Mouse (Mus musculus) kidney, adult 11 months (tissue): ENCODE results near the gene Mcemp1.

Experiments
- DNase-seq: peaks from one replicate; pipeline ENCODE4 v3.0.0; 2022

Mcemp1 gene

GRCm38 (mm10) chr8:3674671-3675070 lies 9.1 kb downstream of the Mcemp1 start:
- no peak for DNase-seq

- DNase-seq = peak; percentile 92
Measured at GRCm38 (mm10) chr8:3676131-3676992, 10.8 kb downstream of the Mcemp1 start, which contains the start of gene Trappc5. Gene Trappc5, plus strand, starts transcription at chr8:3676299.

DNA sequence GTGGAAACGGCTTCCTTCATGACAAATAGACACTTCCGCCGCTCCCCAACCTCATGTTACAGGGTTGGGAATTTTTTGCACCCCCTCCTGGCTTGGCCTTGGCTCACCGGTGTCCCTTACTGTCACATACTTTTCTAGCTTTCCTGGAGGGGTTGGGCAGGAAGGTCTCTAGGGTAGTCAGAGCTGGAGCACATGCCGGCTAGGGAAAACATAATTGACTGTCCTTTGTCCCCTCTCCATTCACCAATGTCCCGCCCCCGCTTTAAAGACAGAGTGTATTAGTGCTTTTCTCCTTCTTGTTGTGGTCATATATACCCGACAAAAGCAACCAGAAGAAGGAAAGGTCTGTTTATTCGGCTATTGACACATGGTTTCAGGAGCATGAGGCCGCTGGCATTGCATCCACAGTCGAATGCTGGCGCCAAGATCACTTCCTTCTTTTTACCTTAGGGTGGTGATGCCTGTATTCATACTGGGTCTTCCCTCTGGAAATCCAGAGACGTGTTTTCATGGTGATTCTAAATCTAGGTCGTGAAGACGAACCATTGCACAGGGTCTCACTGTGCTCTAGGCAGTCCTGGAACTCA lies 11.5 kb downstream of the Mcemp1 start:
- no peak for DNase-seq

DNA sequence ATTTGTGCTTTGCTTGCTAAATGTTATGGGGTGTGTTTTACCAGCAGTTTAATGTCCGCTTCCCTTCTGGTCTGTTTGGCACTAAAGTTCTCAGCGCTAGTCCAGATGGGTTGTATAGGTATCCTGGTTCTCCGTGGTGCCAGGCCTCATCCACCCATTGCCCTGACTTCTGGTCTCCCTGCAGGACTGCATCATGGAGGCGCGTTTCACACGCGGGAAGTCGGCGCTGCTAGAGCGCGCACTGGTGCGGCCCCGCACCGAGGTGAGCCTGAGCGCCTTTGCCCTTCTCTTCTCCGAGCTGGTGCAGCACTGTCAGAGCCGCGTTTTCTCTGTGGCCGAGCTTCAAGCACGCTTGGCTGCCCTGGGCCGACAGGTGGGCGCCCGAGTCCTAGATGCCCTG lies 13.3 kb downstream of the Mcemp1 start:
- no peak for DNase-seq

GRCm38 (mm10) chr8:3679236-3679635 lies 13.7 kb downstream of the Mcemp1 start:
- no peak for DNase-seq

DNA sequence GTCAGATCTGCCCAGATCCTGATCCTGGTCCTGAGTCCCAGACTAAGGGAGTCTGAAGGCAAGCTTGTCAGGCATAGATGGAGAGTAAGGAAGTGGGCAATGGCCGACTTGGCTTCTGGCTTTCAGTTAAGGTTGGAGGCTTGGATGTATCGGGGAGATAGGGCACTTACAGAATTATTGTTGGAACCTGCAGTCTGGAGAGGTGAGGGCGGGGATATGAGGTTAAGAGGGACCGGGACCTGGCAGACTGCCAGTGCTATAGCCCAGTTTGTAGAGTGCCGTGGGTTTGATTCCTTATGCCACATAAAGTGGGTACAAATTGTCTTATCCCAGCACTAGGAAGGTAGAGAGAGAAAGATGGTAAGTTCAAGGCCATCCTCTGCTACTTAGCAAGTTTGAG lies 14.1 kb downstream of the Mcemp1 start:
- no peak for DNase-seq

DNA sequence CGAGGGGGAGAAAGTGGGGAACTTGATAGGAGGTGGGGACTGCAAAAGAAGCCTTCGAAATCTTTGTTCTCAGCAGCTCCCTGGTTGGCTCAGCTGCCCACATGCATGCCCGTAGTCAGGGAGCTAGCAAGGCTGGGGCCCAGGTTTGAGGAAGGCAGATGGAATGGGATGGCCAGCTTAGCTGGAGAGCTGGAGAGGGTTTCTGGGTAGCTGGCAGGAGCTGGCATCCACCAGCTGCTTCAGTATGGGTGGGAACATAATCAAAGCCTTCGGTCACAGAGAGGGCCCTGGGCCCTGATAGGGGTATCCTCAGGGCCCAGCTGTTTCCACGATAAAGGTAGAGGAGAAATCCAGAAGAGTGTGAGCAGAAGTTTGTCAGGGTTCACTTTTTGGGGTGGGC lies 16.9 kb downstream of the Mcemp1 start:
- no peak for DNase-seq

DNA sequence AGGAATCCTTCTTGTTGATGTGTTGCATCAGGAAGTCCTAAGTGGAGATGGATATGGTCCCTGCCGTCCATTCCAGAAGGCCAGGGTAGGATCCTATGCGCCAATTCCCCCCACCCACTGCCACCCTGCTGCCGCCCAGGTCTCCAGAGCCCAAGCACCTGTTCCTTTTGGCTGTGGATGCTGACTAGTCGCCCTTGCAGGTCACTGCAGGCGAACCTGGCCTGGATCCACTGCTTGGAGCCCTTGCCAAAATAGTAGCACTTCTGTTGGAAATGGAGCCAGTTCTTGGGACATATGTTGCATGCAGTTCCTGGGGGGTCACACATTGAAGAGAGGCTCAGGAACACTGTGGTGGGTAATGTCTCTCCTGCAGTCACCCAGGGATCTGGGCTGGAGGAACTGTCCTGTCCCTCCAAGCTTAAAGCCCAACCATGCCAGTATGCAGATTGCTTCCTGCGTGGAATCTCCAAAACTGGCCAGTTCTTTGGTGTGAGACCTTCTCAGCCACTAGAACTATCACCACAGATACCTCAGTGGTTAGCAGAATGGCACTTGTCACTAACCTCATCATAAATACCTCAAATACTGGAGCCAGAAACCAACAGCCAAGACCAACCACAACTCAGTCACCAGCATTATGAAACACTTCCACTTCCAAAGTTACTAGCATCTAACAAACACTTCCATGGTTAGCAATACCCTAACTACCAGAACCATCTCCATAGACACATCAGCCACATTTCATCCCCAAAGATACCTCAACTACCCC lies 18.0 kb downstream of the Mcemp1 start:
- DNase-seq = no peak

DNA sequence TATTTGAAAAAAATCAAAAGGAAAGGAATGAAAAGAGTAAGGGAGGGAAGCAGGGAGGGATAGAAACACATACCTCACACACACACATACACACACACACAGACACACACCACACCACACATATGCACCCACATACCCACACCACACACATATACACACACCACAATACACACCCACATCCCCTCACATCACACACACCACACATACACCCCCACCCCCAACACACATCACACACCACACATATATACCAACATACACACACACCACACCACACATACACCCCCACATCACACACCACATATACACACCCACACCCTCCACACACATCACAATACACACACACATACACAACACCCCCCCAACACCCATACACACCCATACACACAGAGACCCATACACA lies 19.0 kb downstream of the Mcemp1 start:
- DNase-seq = no peak

- DNase-seq = no peak
Measured at GRCm38 (mm10) chr8:3685422-3685821, 19.9 kb downstream of the Mcemp1 start.

DNA sequence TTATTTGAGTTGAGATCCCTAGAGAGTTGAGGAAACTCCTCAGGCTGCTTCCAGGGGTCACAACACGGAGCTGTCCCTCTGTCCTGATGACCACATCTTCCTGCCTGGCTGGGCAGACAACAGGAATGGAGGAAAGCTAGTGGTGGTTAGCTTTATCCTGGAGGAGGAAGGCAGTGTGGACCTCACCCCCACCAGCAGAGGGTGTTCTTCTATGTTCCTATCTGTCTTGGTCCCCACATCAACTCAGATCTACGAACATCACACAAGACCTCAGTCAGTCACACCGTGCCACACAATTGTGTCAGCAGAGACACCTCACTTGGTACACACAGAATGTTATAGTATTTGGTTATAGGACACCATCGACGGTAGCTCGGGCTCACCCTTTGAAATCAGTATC lies 22.0 kb downstream of the Mcemp1 start:
- DNase-seq = no peak

DNA sequence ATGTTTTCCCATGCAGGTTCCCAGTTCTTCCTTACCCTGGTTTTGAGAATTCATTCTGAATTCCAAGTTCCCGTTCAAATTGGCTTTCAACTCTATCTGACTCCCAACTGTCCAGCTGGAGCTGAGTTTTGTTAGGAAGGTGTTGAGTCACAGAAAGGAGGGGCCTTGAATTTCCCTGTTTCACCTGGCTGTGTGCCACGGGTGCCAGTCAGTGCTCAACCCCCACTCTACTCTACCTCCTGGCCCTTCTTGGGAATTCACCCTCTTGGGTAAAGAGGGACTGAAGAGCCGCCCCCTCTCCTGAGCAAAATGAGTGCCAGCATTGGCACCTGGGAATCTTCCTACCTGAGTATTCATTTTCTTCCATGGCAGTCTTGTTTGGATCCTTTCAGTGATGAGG lies 25.2 kb downstream of the Mcemp1 start:
- DNase-seq = no peak

DNA sequence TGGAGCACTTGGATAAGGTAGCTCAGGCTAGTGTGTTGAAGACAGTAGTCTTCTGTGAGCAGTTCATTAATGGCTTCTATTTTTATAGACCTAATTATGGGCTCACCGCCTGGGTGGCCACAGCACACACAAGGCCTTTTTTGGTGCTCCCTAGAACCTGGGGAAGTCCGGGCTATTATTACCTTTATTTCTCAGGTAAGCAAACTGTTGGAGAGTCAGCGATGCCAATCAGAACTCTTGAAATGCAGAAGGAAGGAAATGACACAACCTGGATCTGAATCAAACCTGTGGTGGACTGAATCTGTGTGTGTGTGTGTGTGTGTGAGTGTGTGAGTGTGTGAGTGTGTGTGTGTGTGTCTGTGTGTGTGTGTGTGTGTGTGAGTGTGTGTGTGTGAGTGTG lies 28.6 kb downstream of the Mcemp1 start, which contains the start of gene Fcer2a:
TSS of gene Fcer2a (minus strand) at position 55 of the 400 bp plus-strand sequence.
- no peak for DNase-seq

GRCm38 (mm10) chr8:3701491-3701890 lies 35.9 kb downstream of the Mcemp1 start:
- DNase-seq = no peak

DNA sequence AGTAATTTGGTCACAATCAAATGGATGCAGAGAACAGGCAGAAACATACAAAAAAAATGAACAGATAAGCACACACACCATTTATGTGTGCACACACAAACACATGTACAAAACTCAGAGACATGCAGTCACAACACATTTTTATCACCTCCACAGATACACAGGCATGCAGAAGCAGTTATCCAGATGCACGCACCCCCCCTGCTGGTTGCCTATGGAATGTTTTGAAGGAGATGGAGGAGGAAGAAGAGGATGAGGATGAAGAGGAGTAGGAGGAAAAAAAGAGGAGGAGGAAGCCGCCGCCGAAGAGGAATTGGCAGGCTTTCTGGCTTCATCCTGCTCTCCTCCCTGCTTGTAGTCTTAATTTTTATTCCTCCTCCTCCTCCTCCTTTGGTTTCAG lies 40.2 kb downstream of the Mcemp1 start:
- no peak for DNase-seq

DNA sequence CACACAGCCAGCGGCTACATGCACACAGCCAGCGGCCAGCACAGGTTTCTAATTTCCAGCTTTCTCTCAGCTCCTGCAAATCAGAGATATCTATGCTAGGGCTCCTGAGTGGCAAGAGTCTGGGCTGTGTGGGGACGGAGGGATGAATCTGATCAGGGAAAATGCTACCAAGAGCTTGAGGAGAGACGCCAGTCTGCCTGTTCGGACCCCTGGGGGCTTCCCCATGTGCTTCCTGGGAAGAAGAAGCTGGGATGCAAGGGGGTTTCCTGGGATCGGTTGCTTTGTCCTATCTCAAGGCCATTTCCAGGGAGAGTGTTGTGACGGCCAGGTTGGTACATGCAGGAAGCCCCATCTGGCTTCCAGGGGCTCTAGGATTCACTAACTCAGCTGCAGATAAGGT lies 42.1 kb downstream of the Mcemp1 start:
- DNase-seq = no peak

DNA sequence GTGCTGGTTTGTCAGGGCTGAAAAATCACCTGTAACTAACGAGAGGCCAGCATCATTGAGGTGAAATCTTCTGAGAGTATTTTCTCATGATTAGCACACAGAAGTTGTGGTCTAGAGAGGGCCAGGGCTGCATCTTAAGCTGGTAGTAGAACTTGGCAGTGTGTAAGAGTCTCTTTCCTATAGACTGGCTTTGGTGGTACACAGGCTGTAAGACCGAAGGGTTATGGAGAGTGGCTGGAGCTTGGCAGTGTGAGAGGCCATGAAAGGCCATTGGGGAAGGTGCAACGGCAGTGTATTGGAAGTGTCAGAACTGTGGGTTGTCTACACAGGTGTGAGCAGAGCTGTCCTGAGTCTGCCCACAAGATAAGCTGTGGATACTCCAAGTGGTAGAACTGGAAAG lies 44.8 kb downstream of the Mcemp1 start:
- DNase-seq = no peak

DNA sequence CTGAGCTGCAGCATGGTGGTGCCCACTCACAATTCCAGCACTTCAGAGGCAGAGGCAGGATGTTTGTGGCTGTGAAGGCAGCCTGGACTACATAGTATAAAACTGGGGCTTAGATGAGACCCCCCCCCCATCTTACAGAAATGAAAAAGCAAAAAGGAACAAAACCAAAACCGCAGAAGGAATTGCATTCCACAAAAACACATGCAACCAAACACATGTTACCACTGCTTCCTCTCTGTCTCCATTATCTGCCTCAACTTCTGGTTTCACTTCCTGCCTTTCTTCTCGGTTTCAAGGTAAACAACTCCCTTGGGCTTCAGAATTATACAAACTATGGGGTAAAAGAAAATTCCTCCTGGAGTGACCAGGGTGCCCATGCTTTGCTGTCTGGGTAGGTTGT lies 46.1 kb downstream of the Mcemp1 start:
- DNase-seq = no peak

DNA sequence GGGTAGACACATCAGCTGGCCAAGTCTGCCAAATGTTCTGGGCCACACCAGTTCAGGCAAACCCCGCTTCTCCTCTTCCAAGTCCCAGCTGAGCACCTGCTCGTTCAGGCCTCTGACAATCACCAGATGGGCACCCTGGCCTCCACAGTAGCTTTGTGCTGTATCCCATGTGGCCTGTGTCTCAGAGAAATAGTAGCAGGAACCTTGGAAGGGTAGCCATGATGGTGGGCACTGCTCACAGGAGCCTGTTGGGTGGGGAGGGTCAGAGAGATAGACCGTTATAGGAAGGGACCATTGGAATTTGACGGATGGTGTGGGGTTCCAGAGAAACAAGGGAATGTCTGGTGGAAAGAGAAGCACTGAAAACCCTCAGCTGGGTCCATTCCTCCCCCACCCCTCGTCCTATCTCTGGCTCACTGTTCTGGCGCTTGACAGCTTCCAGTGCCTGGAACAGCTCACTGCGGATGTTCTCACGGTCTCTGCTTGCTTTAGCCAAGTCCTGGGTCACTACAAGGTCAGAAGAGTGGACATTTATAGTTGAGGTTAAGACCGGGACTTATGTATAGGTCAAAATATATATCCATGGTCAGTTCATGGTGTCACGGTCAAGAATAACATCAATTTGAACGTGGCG lies 51.9 kb downstream of the Mcemp1 start:
- DNase-seq = no peak

DNA sequence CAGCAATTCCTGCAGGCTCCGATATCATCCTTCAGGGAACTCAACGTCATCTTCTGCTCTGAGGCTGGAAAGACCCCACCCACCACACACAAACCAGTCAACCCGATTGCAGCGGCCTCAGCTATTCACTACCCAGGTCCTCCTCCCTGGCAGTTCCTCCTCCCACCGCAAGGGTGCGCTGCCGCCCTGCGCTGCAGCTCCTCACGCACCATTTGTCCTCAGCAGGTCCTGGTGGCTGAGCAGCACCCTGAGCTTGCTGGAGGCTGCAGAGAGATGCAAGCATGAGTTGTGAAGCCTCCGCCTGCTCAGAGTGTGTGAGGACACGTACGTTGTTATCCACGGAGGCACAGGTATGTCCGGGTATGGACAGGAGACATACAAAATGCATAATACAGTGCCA lies 53.0 kb downstream of the Mcemp1 start:
- DNase-seq = peak; percentile 43
